Mouse (Mus musculus): ENCODE measurements around the gene Chst7. TPM values are rescaled to one million over a fixed set of nuclear protein-coding genes. Genes with fewer than 3 reads are reported as not detected.

Gene Chst7
- polyA plus RNA-seq (2017; shearing (Covaris generic)), result under 1 TPM in 2 of 3 experiments, not detected in 1; 0.15 to 0.42 TPM

- no peak for ATAC-seq
Observed at GRCm38 (mm10) chrX:20059381-20059971, at the start of gene Chst7. Chst7 (plus strand) TSS chrX:20059560.

GRCm38 (mm10) chrX:20012211-20012610, 47.1 kb upstream of the Chst7 start:
- no peak for ATAC-seq

GRCm38 (mm10) chrX:20020942-20021341, 38.4 kb upstream of the Chst7 start:
- no peak for ATAC-seq

- no peak for ATAC-seq
Observed at GRCm38 (mm10) chrX:20060096-20060768, 872 bp downstream of the Chst7 start.

GRCm38 (mm10) chrX:20060769-20061315, 1.5 kb downstream of the Chst7 start:
- ATAC-seq, result no peak

- no peak for ATAC-seq
Observed at GRCm38 (mm10) chrX:20061764-20062480, 2.6 kb downstream of the Chst7 start.

GRCm38 (mm10) chrX:20066636-20067035, 7.3 kb downstream of the Chst7 start:
- no peak for ATAC-seq

- ATAC-seq, result no peak
Observed at GRCm38 (mm10) chrX:20070196-20070595, 10.8 kb downstream of the Chst7 start.

GRCm38 (mm10) chrX:20117717-20118116, 58.4 kb downstream of the Chst7 start:
- ATAC-seq, result no peak

- ATAC-seq, result no peak
Observed at GRCm38 (mm10) chrX:20125481-20125880, 66.1 kb downstream of the Chst7 start.

- ATAC-seq, result no peak
Observed at GRCm38 (mm10) chrX:20128951-20129350, 69.6 kb downstream of the Chst7 start.

GRCm38 (mm10) chrX:20129466-20129865, 70.1 kb downstream of the Chst7 start:
- ATAC-seq, result no peak

Other genes with a start within 250 kb of the Chst7 start
- 1 to 10 TPM; 5.9 to 7.0 (median 6.2) TPM for gene Slc9a7, start 232.2 kb downstream of the Chst7 start, polyA plus RNA-seq (2017; shearing (Covaris generic))